Mouse (Mus musculus): Measurements from ENCODE around the gene Cib1. TPM values are rescaled to one million over a fixed set of nuclear protein-coding genes. Genes with fewer than 3 reads are reported as not detected.

The Cib1 gene
- polyA plus RNA-seq, 1 experiment from 2014 or later, result 47.3 TPM

GRCm38 (mm10) chr7:80210982-80211381 is 21.6 kb downstream of the Cib1 start:
- Histone ChIP-seq H3K4me3 (no peak overlapping the region), H3K4me1 (replicated peaks) (peaks cover 51% of the 10 kb centered on the region), H3K9me3 (replicated peaks) (no peaks in the 10 kb centered on the region), H3K27ac (ENCODE audit: poor library complexity, severe bottlenecking) (no peak overlapping the region), H3K36me3 (peaks cover 18% of the 10 kb centered on the region; the same call in 1 of the 2 replicates), H3K27me3 (replicated peaks) (no peaks in the 10 kb centered on the region), H3K4me2 (no peak overlapping the region), H3K9ac (no peak overlapping the region)
- no peak for ATAC-seq (ENCODE audit: insufficient number of reproducible peaks, low FRiP score)
- WGBS, result 84% methylated on average over 4 of the region's 4 CpGs

GRCm38 (mm10) chr7:80209669-80210068 is 22.9 kb downstream of the Cib1 start:
- 65% methylated on average over 6 of the region's 6 CpGs for WGBS
- H3K9me3 ChIP-seq (replicated peaks), result no peaks in the 10 kb centered on the region
- peaks cover 52% of the 10 kb centered on the region for H3K4me1 ChIP-seq (replicated peaks)
- H3K27ac ChIP-seq (ENCODE audit: poor library complexity, severe bottlenecking), result peak overlapping the region; percentile 75; the same call in 1 of the 2 replicates
- peaks cover 13% of the 10 kb centered on the region; the same call in 1 of the 2 replicates for H3K36me3 ChIP-seq
- no peak overlapping the region for H3K4me3 ChIP-seq
- no peak overlapping the region for H3K4me2 ChIP-seq
- no peak for ATAC-seq (ENCODE audit: insufficient number of reproducible peaks, low FRiP score)
- no peak overlapping the region for H3K9ac ChIP-seq
- no peaks in the 10 kb centered on the region for H3K27me3 ChIP-seq (replicated peaks)

- H3K27ac ChIP-seq (ENCODE audit: poor library complexity, severe bottlenecking), result peak overlapping the region; percentile 75
- H3K36me3 ChIP-seq, result peaks cover 9% of the 10 kb centered on the region; the same call in 1 of the 2 replicates
- peak overlapping the region; percentile 27 for H3K4me2 ChIP-seq
- H3K4me1 ChIP-seq (replicated peaks), result peaks cover 56% of the 10 kb centered on the region
- H3K27me3 ChIP-seq (replicated peaks), result no peaks in the 10 kb centered on the region
- peak overlapping the region; percentile 14; the same call in 1 of the 2 replicates for H3K9ac ChIP-seq
- ATAC-seq (ENCODE audit: insufficient number of reproducible peaks, low FRiP score), result peak; percentile 80
- WGBS, result 28% methylated on average over 10 of the region's 10 CpGs
- H3K9me3 ChIP-seq (replicated peaks), result no peaks in the 10 kb centered on the region
- no peak overlapping the region for H3K4me3 ChIP-seq
These were observed 23.7 kb downstream of the Cib1 start for GRCm38 (mm10) chr7:80208738-80209430.

GRCm38 (mm10) chr7:80208026-80208642 is 24.5 kb downstream of the Cib1 start:
- H3K4me1 ChIP-seq (replicated peaks), result peaks cover 63% of the 10 kb centered on the region
- H3K27ac ChIP-seq (ENCODE audit: poor library complexity, severe bottlenecking), result peak overlapping the region; percentile 75
- ATAC-seq (ENCODE audit: insufficient number of reproducible peaks, low FRiP score), result no peak
- peaks cover 6% of the 10 kb centered on the region; the same call in 1 of the 2 replicates for H3K36me3 ChIP-seq
- H3K4me2 ChIP-seq, result peak overlapping the region; percentile 27
- no peak overlapping the region for H3K4me3 ChIP-seq
- no peaks in the 10 kb centered on the region for H3K9me3 ChIP-seq (replicated peaks)
- 67% methylated on average over 18 of the region's 18 CpGs for WGBS
- H3K27me3 ChIP-seq (replicated peaks), result no peaks in the 10 kb centered on the region
- H3K9ac ChIP-seq, result no peak overlapping the region; the same call in 1 of the 2 replicates

GRCm38 (mm10) chr7:80207314-80207731 is 25.3 kb downstream of the Cib1 start:
- 0 out of 2 replicates have a peak, but pooled peaks have one; percentile 29 for ATAC-seq (ENCODE audit: insufficient number of reproducible peaks, low FRiP score)
- H3K9ac ChIP-seq, result peak overlapping the region; percentile 15; the same call in 1 of the 2 replicates
- H3K4me3 ChIP-seq, result no peak overlapping the region
- WGBS, result 59% methylated on average over 3 of the region's 3 CpGs
- H3K36me3 ChIP-seq, result 0 out of 2 replicates have a peak, but pooled peaks cover 1% of the 10 kb centered on the region
- H3K4me1 ChIP-seq (replicated peaks), result peaks cover 61% of the 10 kb centered on the region
- H3K27ac ChIP-seq (ENCODE audit: poor library complexity, severe bottlenecking), result no peak overlapping the region
- H3K4me2 ChIP-seq, result no peak overlapping the region; the same call in 1 of the 2 replicates
- no peaks in the 10 kb centered on the region for H3K27me3 ChIP-seq (replicated peaks)
- H3K9me3 ChIP-seq (replicated peaks), result no peaks in the 10 kb centered on the region

- Histone ChIP-seq H3K27ac (ENCODE audit: poor library complexity, severe bottlenecking) (no peak overlapping the region), H3K9ac (no peak overlapping the region), H3K4me3 (no peak overlapping the region), H3K9me3 (replicated peaks) (no peaks in the 10 kb centered on the region), H3K4me2 (no peak overlapping the region), H3K36me3 (0 out of 2 replicates have a peak, but pooled peaks cover 3% of the 10 kb centered on the region), H3K27me3 (replicated peaks) (no peaks in the 10 kb centered on the region), H3K4me1 (replicated peaks) (peaks cover 67% of the 10 kb centered on the region)
- 79% methylated on average over 12 of the region's 12 CpGs for WGBS
- no peak for ATAC-seq (ENCODE audit: insufficient number of reproducible peaks, low FRiP score)
These were observed 26.7 kb downstream of the Cib1 start for GRCm38 (mm10) chr7:80205705-80206589.

- WGBS, result 84% methylated on average over 7 of the region's 7 CpGs
- H3K27ac ChIP-seq (ENCODE audit: poor library complexity, severe bottlenecking), result no peak overlapping the region
- peaks cover 67% of the 10 kb centered on the region for H3K4me1 ChIP-seq (replicated peaks)
- no peak overlapping the region for H3K4me2 ChIP-seq
- no peak overlapping the region for H3K4me3 ChIP-seq
- H3K9me3 ChIP-seq (replicated peaks), result no peaks in the 10 kb centered on the region
- no peak for ATAC-seq (ENCODE audit: insufficient number of reproducible peaks, low FRiP score)
- H3K9ac ChIP-seq, result no peak overlapping the region
- 0 out of 2 replicates have a peak, but pooled peaks cover 3% of the 10 kb centered on the region for H3K36me3 ChIP-seq
- no peaks in the 10 kb centered on the region for H3K27me3 ChIP-seq (replicated peaks)
These were observed 27.7 kb downstream of the Cib1 start for GRCm38 (mm10) chr7:80204961-80205360.

GRCm38 (mm10) chr7:80204362-80204761 is 28.3 kb downstream of the Cib1 start:
- Histone ChIP-seq H3K36me3 (0 out of 2 replicates have a peak, but pooled peaks cover 3% of the 10 kb centered on the region), H3K9ac (no peak overlapping the region), H3K27me3 (replicated peaks) (no peaks in the 10 kb centered on the region), H3K9me3 (replicated peaks) (no peaks in the 10 kb centered on the region), H3K4me3 (no peak overlapping the region), H3K27ac (ENCODE audit: poor library complexity, severe bottlenecking) (no peak overlapping the region), H3K4me1 (replicated peaks) (peaks cover 66% of the 10 kb centered on the region), H3K4me2 (no peak overlapping the region)
- WGBS, result 85% methylated on average over 4 of the region's 4 CpGs
- no peak for ATAC-seq (ENCODE audit: insufficient number of reproducible peaks, low FRiP score)

GRCm38 (mm10) chr7:80203638-80204096 is 28.9 kb downstream of the Cib1 start:
- no peak overlapping the region for H3K4me3 ChIP-seq
- H3K4me2 ChIP-seq, result no peak overlapping the region
- ATAC-seq (ENCODE audit: insufficient number of reproducible peaks, low FRiP score), result no peak
- WGBS, result 54% methylated on average over 12 of the region's 12 CpGs
- H3K27ac ChIP-seq (ENCODE audit: poor library complexity, severe bottlenecking), result no peak overlapping the region
- H3K4me1 ChIP-seq (replicated peaks), result peaks cover 65% of the 10 kb centered on the region
- H3K36me3 ChIP-seq, result 0 out of 2 replicates have a peak, but pooled peaks cover 3% of the 10 kb centered on the region
- H3K27me3 ChIP-seq (replicated peaks), result no peaks in the 10 kb centered on the region
- H3K9me3 ChIP-seq (replicated peaks), result no peaks in the 10 kb centered on the region
- H3K9ac ChIP-seq, result no peak overlapping the region

- Histone ChIP-seq H3K9ac (no peak overlapping the region), H3K27ac (ENCODE audit: poor library complexity, severe bottlenecking) (no peak overlapping the region), H3K9me3 (replicated peaks) (no peaks in the 10 kb centered on the region), H3K4me1 (replicated peaks) (peaks cover 58% of the 10 kb centered on the region), H3K36me3 (0 out of 2 replicates have a peak, but pooled peaks cover 3% of the 10 kb centered on the region), H3K4me2 (no peak overlapping the region), H3K4me3 (no peak overlapping the region), H3K27me3 (replicated peaks) (no peaks in the 10 kb centered on the region)
- ATAC-seq (ENCODE audit: insufficient number of reproducible peaks, low FRiP score), result no peak
- WGBS, result 76% methylated on average over 5 of the region's 5 CpGs
These were observed 29.7 kb downstream of the Cib1 start for GRCm38 (mm10) chr7:80202961-80203360.
